Mouse (Mus musculus): ENCODE measurements at regions not wholly inside any gene's neighbourhood (a gene's known extent, or its start where the extent isn't known, plus 50 kb on each side); places are given as distances from the start of the nearest gene placed in this dataset.
A peak's percentile ranks its signal among the peaks of the same experiment; 100 is the strongest.

GRCm38 (mm10) chr13:82849037-82849436, 654.8 kb upstream of the Mef2c start:
- Histone ChIP-seq H3K4me2 (ENCODE audit: low read length) (no peak overlapping the region), H3K9ac (ENCODE audit: low read depth, low read length) (no peak overlapping the region), H3K27ac (ENCODE audit: low read depth, low read length) (no peak overlapping the region), H3K4me1 (ENCODE audit: control insufficient read depth, insufficient read depth, low read depth, low read length) (no peaks in the 10 kb centered on the region), H3K27me3 (replicated peaks; ENCODE audit: control insufficient read depth, insufficient read depth, low read length) (no peaks in the 10 kb centered on the region), H3K36me3 (ENCODE audit: control insufficient read depth, insufficient read depth, low read length) (no peaks in the 10 kb centered on the region), H3K4me3 (ENCODE audit: low read length) (no peak overlapping the region), H3K9me3 (ENCODE audit: control insufficient read depth, low read length) (no peaks in the 10 kb centered on the region)
- ATAC-seq, result no peak
- WGBS, result 77% methylated on average over 3 of the region's 3 CpGs

GRCm38 (mm10) chr13:82869869-82870268, 634.0 kb upstream of the Mef2c start:
- no peaks in the 10 kb centered on the region for H3K27me3 ChIP-seq (replicated peaks; ENCODE audit: control insufficient read depth, insufficient read depth, low read length)
- H3K9me3 ChIP-seq (ENCODE audit: control insufficient read depth, low read length), result no peaks in the 10 kb centered on the region
- H3K4me1 ChIP-seq (ENCODE audit: control insufficient read depth, insufficient read depth, low read depth, low read length), result no peaks in the 10 kb centered on the region
- H3K4me3 ChIP-seq (ENCODE audit: low read length), result no peak overlapping the region
- H3K27ac ChIP-seq (ENCODE audit: low read depth, low read length), result no peak overlapping the region
- no peak for ATAC-seq
- no peak overlapping the region for H3K4me2 ChIP-seq (ENCODE audit: low read length)
- H3K36me3 ChIP-seq (ENCODE audit: control insufficient read depth, insufficient read depth, low read length), result no peaks in the 10 kb centered on the region
- H3K9ac ChIP-seq (ENCODE audit: low read depth, low read length), result no peak overlapping the region

GRCm38 (mm10) chr13:82874091-82874490, 629.7 kb upstream of the Mef2c start:
- H3K4me1 ChIP-seq (ENCODE audit: control insufficient read depth, insufficient read depth, low read depth, low read length), result no peaks in the 10 kb centered on the region

GRCm38 (mm10) chr13:82883368-82883767, 620.5 kb upstream of the Mef2c start:
- no peak overlapping the region for H3K27ac ChIP-seq (ENCODE audit: low read depth, low read length)
- H3K9ac ChIP-seq (ENCODE audit: low read depth, low read length), result no peak overlapping the region
- no peak overlapping the region for H3K4me3 ChIP-seq (ENCODE audit: low read length)
- no peaks in the 10 kb centered on the region for H3K27me3 ChIP-seq (replicated peaks; ENCODE audit: control insufficient read depth, insufficient read depth, low read length)
- ATAC-seq, result no peak
- no peaks in the 10 kb centered on the region for H3K9me3 ChIP-seq (ENCODE audit: control insufficient read depth, low read length)
- no peak overlapping the region for H3K4me2 ChIP-seq (ENCODE audit: low read length)
- no peaks in the 10 kb centered on the region for H3K4me1 ChIP-seq (ENCODE audit: control insufficient read depth, insufficient read depth, low read depth, low read length)
- no peaks in the 10 kb centered on the region for H3K36me3 ChIP-seq (ENCODE audit: control insufficient read depth, insufficient read depth, low read length)

More at GRCm38 (mm10) chr13:82874091-82874490, 629.7 kb upstream of the Mef2c start:
- Histone ChIP-seq H3K9me3 (ENCODE audit: control insufficient read depth, low read length) (no peaks in the 10 kb centered on the region), H3K4me3 (ENCODE audit: low read length) (no peak overlapping the region), H3K27me3 (replicated peaks; ENCODE audit: control insufficient read depth, insufficient read depth, low read length) (no peaks in the 10 kb centered on the region), H3K36me3 (ENCODE audit: control insufficient read depth, insufficient read depth, low read length) (no peaks in the 10 kb centered on the region), H3K9ac (ENCODE audit: low read depth, low read length) (no peak overlapping the region), H3K4me2 (ENCODE audit: low read length) (no peak overlapping the region), H3K27ac (ENCODE audit: low read depth, low read length) (no peak overlapping the region)
- no peak for ATAC-seq
- 67% methylated on average over 1 of the region's 1 CpGs for WGBS

- no peak overlapping the region for H3K27ac ChIP-seq (ENCODE audit: low read depth, low read length)
- H3K36me3 ChIP-seq (ENCODE audit: control insufficient read depth, insufficient read depth, low read length), result no peaks in the 10 kb centered on the region
- no peaks in the 10 kb centered on the region for H3K27me3 ChIP-seq (replicated peaks; ENCODE audit: control insufficient read depth, insufficient read depth, low read length)
- no peaks in the 10 kb centered on the region for H3K9me3 ChIP-seq (ENCODE audit: control insufficient read depth, low read length)
- H3K4me2 ChIP-seq (ENCODE audit: low read length), result no peak overlapping the region
- no peak overlapping the region for H3K4me3 ChIP-seq (ENCODE audit: low read length)
- ATAC-seq, result no peak
- no peaks in the 10 kb centered on the region for H3K4me1 ChIP-seq (ENCODE audit: control insufficient read depth, insufficient read depth, low read depth, low read length)
- 93% methylated on average over 1 of the region's 1 CpGs for WGBS
- H3K9ac ChIP-seq (ENCODE audit: low read depth, low read length), result no peak overlapping the region
Measured at GRCm38 (mm10) chr13:82888755-82889154, 615.1 kb upstream of the Mef2c start.

GRCm38 (mm10) chr13:82892731-82893130, 611.1 kb upstream of the Mef2c start:
- H3K4me2 ChIP-seq (ENCODE audit: low read length), result no peak overlapping the region
- H3K27me3 ChIP-seq (replicated peaks; ENCODE audit: control insufficient read depth, insufficient read depth, low read length), result no peaks in the 10 kb centered on the region
- ATAC-seq, result peak; percentile 71
- no peak overlapping the region for H3K27ac ChIP-seq (ENCODE audit: low read depth, low read length)
- no peak overlapping the region for H3K9ac ChIP-seq (ENCODE audit: low read depth, low read length)
- H3K9me3 ChIP-seq (ENCODE audit: control insufficient read depth, low read length), result no peaks in the 10 kb centered on the region
- no peaks in the 10 kb centered on the region for H3K36me3 ChIP-seq (ENCODE audit: control insufficient read depth, insufficient read depth, low read length)
- 70% methylated on average over 2 of the region's 2 CpGs for WGBS
- no peak overlapping the region for H3K4me3 ChIP-seq (ENCODE audit: low read length)
- H3K4me1 ChIP-seq (ENCODE audit: control insufficient read depth, insufficient read depth, low read depth, low read length), result no peaks in the 10 kb centered on the region

GRCm38 (mm10) chr13:82899686-82900085, 604.1 kb upstream of the Mef2c start:
- no peaks in the 10 kb centered on the region for H3K9me3 ChIP-seq (ENCODE audit: control insufficient read depth, low read length)
- WGBS, result 46% methylated on average over 4 of the region's 4 CpGs
- no peak for ATAC-seq
- no peak overlapping the region for H3K4me3 ChIP-seq (ENCODE audit: low read length)
- H3K4me2 ChIP-seq (ENCODE audit: low read length), result no peak overlapping the region
- H3K27me3 ChIP-seq (replicated peaks; ENCODE audit: control insufficient read depth, insufficient read depth, low read length), result no peaks in the 10 kb centered on the region
- H3K4me1 ChIP-seq (ENCODE audit: control insufficient read depth, insufficient read depth, low read depth, low read length), result no peaks in the 10 kb centered on the region
- no peak overlapping the region for H3K9ac ChIP-seq (ENCODE audit: low read depth, low read length)
- H3K36me3 ChIP-seq (ENCODE audit: control insufficient read depth, insufficient read depth, low read length), result no peaks in the 10 kb centered on the region
- no peak overlapping the region for H3K27ac ChIP-seq (ENCODE audit: low read depth, low read length)

- no peak for ATAC-seq
- Histone ChIP-seq H3K27me3 (replicated peaks; ENCODE audit: control insufficient read depth, insufficient read depth, low read length) (no peaks in the 10 kb centered on the region), H3K9ac (ENCODE audit: low read depth, low read length) (no peak overlapping the region), H3K36me3 (ENCODE audit: control insufficient read depth, insufficient read depth, low read length) (no peaks in the 10 kb centered on the region), H3K27ac (ENCODE audit: low read depth, low read length) (no peak overlapping the region), H3K4me2 (ENCODE audit: low read length) (no peak overlapping the region), H3K9me3 (ENCODE audit: control insufficient read depth, low read length) (no peaks in the 10 kb centered on the region), H3K4me1 (ENCODE audit: control insufficient read depth, insufficient read depth, low read depth, low read length) (no peaks in the 10 kb centered on the region), H3K4me3 (ENCODE audit: low read length) (no peak overlapping the region)
- 68% methylated on average over 4 of the region's 4 CpGs for WGBS
Measured at GRCm38 (mm10) chr13:82902160-82902559, 601.7 kb upstream of the Mef2c start.

GRCm38 (mm10) chr13:82903637-82904036, 600.2 kb upstream of the Mef2c start:
- ATAC-seq, result no peak
- H3K9me3 ChIP-seq (ENCODE audit: control insufficient read depth, low read length), result no peaks in the 10 kb centered on the region
- no peak overlapping the region for H3K4me2 ChIP-seq (ENCODE audit: low read length)
- no peaks in the 10 kb centered on the region for H3K4me1 ChIP-seq (ENCODE audit: control insufficient read depth, insufficient read depth, low read depth, low read length)
- H3K4me3 ChIP-seq (ENCODE audit: low read length), result no peak overlapping the region
- no peak overlapping the region for H3K9ac ChIP-seq (ENCODE audit: low read depth, low read length)
- no peak overlapping the region for H3K27ac ChIP-seq (ENCODE audit: low read depth, low read length)
- no peaks in the 10 kb centered on the region for H3K27me3 ChIP-seq (replicated peaks; ENCODE audit: control insufficient read depth, insufficient read depth, low read length)
- no peaks in the 10 kb centered on the region for H3K36me3 ChIP-seq (ENCODE audit: control insufficient read depth, insufficient read depth, low read length)

GRCm38 (mm10) chr13:82907689-82908088, 596.1 kb upstream of the Mef2c start:
- WGBS, result 89% methylated on average over 4 of the region's 4 CpGs
- Histone ChIP-seq H3K9me3 (ENCODE audit: control insufficient read depth, low read length) (no peaks in the 10 kb centered on the region), H3K27me3 (replicated peaks; ENCODE audit: control insufficient read depth, insufficient read depth, low read length) (no peaks in the 10 kb centered on the region), H3K4me1 (ENCODE audit: control insufficient read depth, insufficient read depth, low read depth, low read length) (no peaks in the 10 kb centered on the region), H3K9ac (ENCODE audit: low read depth, low read length) (no peak overlapping the region), H3K4me3 (ENCODE audit: low read length) (no peak overlapping the region), H3K36me3 (ENCODE audit: control insufficient read depth, insufficient read depth, low read length) (no peaks in the 10 kb centered on the region), H3K27ac (ENCODE audit: low read depth, low read length) (no peak overlapping the region), H3K4me2 (ENCODE audit: low read length) (no peak overlapping the region)
- no peak for ATAC-seq
